Mouse (Mus musculus) right cerebral cortex, postnatal 25 days (tissue): ENCODE results near the gene Macrod2.
A peak's percentile ranks its signal among the peaks of the same experiment; 100 is the strongest.

Source experiments
- DNase-seq: peaks from one replicate; pipeline ENCODE4 v3.0.0; 2022

The Macrod2 gene

GRCm38 (mm10) chr2:141117579-141117978 is 722.5 kb downstream of the Macrod2 start:
- no peak for DNase-seq

GRCm38 (mm10) chr2:141123875-141124274 is 728.8 kb downstream of the Macrod2 start:
- DNase-seq: no peak

- no peak for DNase-seq
Measured at GRCm38 (mm10) chr2:141125638-141126037, 730.5 kb downstream of the Macrod2 start.

GRCm38 (mm10) chr2:141142266-141142665 is 747.2 kb downstream of the Macrod2 start:
- no peak for DNase-seq

GRCm38 (mm10) chr2:141152011-141152772 is 757.1 kb downstream of the Macrod2 start:
- DNase-seq: no peak

- DNase-seq: no peak
Measured at GRCm38 (mm10) chr2:141155972-141156371, 760.9 kb downstream of the Macrod2 start.

- no peak for DNase-seq
Measured at GRCm38 (mm10) chr2:141156979-141157593, 762.0 kb downstream of the Macrod2 start.

- no peak for DNase-seq
Measured at GRCm38 (mm10) chr2:141158161-141158560, 763.1 kb downstream of the Macrod2 start.

GRCm38 (mm10) chr2:141163918-141164317 is 768.8 kb downstream of the Macrod2 start:
- DNase-seq: no peak

- no peak for DNase-seq
Measured at GRCm38 (mm10) chr2:141169586-141169985, 774.5 kb downstream of the Macrod2 start.

- no peak for DNase-seq
Measured at GRCm38 (mm10) chr2:141173167-141173566, 778.1 kb downstream of the Macrod2 start.

GRCm38 (mm10) chr2:141173607-141174006 is 778.5 kb downstream of the Macrod2 start:
- no peak for DNase-seq

- no peak for DNase-seq
Measured at GRCm38 (mm10) chr2:141180656-141181055, 785.5 kb downstream of the Macrod2 start.

- DNase-seq: no peak
Measured at GRCm38 (mm10) chr2:141182034-141182759, 787.1 kb downstream of the Macrod2 start.

GRCm38 (mm10) chr2:141194476-141194875 is 799.4 kb downstream of the Macrod2 start:
- DNase-seq: no peak

GRCm38 (mm10) chr2:141200481-141200880 is 805.4 kb downstream of the Macrod2 start:
- DNase-seq: no peak

GRCm38 (mm10) chr2:141201303-141202014 is 806.4 kb downstream of the Macrod2 start:
- DNase-seq: no peak

GRCm38 (mm10) chr2:141202015-141202364 is 806.9 kb downstream of the Macrod2 start:
- DNase-seq: no peak

GRCm38 (mm10) chr2:141211346-141211745 is 816.2 kb downstream of the Macrod2 start:
- no peak for DNase-seq

- no peak for DNase-seq
Measured at GRCm38 (mm10) chr2:141212291-141212690, 817.2 kb downstream of the Macrod2 start.

- no peak for DNase-seq
Measured at GRCm38 (mm10) chr2:141217490-141217889, 822.4 kb downstream of the Macrod2 start.

- no peak for DNase-seq
Measured at GRCm38 (mm10) chr2:141217925-141218324, 822.8 kb downstream of the Macrod2 start.

- peak; percentile 6 for DNase-seq
Measured at GRCm38 (mm10) chr2:141228809-141229208, 833.7 kb downstream of the Macrod2 start.
